Mouse (Mus musculus) mesoderm, embryonic 11.5 days (tissue): ENCODE measurements at regions not wholly inside any gene's neighbourhood (a gene's known extent, or its start where the extent isn't known, plus 50 kb on each side); places are given as distances from the start of the nearest gene placed in this dataset.

ENCODE experiments used
- DNase-seq: peaks from one replicate; pipeline ENCODE4 v3.0.0-alpha.2; 2012; ENCODE audit warnings: low read depth, low spot score

DNA sequence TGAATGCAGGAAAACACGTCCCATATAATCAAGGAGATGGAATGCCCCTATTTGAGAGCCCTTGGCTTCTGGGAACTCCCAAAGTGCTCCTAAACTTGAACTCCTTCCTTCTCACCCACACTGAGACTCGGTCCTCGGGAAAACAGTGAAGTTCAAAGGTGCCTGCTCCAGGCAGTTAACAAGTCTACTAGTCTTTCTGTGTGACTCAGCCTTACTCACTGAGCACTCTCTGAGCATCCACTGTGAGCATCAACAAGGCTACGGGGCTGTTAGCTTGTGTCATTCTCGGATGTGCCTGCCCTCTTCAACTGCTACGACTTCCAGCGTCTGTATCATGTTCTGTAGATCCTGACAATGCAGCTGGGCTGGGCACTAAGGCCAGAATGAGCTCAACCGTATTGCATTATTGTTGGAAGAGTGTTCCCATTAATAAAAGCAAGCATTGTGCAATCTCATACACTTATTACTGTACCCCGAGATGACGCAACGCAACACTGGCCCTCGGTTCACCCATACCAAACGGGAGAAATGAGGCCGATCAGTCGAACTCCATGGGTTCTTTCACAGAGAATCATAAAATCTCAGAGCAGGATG, 96.1 kb upstream of the Egr2 start:
- DNase-seq, result no peak

DNA sequence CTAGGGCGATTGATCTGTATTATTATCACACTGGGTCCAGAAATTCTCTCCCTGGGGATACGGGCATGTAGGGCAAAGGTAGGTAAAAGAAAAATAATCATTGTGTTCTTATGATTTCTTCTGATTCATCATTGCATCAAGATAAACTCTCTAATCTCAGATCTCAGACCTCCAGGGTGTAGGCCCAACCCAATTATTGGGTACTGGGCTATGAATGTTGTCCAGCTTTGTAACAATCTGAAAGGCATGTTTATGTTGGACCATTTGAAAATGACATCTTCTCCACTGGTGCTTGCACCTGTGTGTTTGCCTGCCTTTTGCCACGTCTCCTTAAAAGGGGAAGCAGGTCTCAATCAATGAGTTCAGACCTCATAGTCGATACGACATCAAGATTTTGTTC, 95.4 kb upstream of the Egr2 start:
- DNase-seq, result no peak

DNA sequence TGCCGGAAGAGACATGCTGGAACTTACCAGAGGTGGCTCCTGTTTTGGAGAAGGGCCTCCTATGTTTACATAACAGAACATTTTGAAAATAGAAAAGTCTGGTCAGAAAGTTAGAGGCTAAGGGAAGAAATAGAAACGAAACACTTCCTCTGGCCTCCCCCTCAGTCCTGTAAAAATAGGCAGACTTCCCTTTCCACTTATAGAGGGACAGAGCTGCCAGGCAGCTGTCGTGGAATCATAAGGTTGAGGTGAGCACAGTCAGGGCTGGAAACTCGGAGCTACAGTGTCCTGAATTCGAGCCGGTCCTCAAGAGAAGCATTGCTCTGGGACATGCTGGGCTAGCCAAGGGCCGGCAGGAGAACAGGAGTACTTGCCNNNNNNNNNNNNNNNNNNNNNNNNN, 94.0 kb upstream of the Egr2 start:
- no peak for DNase-seq

DNA sequence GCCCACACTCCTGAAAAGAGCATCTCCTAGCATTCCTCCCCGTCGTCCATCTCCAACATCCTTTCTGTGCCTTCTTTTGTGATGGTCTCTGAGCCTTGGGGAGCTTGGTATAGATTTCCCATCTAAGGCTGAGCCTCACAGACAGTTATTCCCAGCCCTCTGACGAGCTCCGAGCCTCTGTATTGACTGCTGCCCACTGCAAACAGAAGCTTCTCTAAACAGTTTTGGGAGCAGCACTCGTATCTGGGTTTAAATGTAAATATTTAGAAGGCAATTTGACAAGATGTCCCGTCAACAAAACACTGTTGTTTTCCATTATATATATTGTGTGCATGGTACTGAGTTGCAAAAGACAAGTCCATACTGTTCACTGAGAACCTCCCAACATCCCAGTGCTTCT, 86.4 kb upstream of the Egr2 start:
- DNase-seq, result no peak

DNA sequence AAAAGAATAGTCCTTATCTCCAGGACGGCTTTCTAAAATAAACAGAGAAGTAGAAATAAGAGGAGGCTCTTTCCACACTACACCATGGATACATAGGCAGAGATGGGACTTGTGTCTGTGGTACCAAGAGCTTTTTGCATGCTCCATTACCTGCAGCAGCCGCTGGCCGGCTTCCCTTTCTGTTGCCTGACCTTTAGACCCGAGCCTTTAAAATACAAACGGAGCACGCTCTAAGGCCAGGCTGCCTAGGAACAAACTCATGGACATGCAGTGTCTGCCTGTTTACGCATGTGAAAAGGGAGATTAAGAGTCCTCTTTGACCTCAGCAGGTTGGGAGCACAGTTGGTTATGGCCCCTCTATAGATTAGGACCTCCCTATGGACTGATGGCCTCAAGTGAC, 81.1 kb upstream of the Egr2 start:
- DNase-seq, result peak; percentile 9

DNA sequence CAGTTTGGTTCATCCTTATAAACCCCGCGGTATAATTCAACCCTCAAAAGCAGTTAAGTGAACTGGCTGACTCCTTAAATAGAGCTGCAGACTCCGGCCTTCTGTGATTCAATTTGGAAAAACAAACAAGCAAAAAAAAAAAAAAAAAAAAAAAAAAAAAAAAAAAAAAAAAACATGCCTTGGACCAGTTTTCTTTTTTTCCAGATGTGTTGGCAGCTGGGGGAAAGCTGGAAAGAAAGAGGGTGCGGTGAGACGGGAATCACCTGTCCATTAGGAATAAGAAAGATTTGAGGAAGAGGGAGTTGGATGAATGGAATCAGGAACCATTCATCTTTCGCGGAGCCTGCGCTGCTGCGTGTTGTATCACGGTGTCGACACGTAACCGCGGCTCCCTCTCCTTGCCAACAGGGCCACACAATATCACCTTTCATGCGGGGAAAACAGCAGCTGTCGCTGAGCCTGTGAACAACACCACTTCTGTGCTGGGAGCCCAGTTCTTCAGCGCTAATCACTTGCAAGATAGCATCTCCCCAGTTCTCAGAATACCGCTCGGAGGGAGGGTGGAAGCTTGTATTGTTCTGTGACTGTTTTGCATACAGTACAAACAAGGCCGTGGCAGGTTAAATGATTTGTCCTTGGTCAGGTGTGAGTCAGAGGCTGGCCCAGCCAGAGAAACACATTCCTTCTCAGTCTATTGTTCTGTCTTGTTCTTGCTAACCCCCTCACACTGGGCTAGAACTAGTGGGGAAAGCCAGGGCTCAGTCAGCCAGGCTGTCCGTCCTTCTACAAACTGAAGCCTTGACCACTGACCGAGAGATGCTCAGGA, 76.6 kb upstream of the Egr2 start:
- peak; percentile 17 for DNase-seq

DNA sequence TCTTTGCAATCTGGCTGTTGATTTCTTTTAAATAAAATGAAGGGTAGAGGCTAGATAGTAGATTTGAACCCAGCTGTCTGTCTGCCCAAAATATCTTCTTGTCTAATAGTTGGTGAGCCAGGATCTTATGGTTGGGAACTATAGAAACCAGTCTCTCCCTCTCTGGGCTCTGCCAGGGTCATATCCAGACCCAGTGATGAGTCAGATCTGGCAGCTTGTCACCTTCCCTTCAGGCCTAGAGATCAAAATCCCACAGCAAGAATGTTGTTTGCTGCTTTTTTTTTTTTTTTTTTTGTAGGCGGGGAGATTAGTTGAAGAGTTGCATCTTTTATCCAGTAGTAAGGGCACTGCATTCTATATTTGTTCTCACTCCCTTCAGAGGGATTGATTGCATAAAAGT, 74.0 kb upstream of the Egr2 start:
- no peak for DNase-seq

DNA sequence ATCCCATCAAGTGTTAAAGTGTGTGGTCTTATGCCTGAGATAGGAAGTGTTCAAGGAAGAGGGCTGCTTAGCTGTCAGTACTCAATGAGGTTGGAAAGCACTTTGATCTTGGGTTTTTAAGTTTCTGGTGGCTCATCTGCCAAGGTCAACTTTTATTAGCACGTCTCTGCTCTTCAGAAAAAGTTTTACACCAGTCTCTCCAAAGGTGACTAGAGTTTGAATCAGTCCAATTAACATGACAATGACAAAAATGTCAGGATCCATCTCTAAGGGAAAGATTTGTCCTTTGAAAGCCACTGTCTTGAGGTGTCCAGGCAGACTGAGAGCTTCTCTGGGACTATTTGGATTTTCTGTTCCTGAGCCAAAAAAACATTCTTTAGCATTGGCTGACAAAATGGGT, 73.4 kb upstream of the Egr2 start:
- DNase-seq, result no peak

DNA sequence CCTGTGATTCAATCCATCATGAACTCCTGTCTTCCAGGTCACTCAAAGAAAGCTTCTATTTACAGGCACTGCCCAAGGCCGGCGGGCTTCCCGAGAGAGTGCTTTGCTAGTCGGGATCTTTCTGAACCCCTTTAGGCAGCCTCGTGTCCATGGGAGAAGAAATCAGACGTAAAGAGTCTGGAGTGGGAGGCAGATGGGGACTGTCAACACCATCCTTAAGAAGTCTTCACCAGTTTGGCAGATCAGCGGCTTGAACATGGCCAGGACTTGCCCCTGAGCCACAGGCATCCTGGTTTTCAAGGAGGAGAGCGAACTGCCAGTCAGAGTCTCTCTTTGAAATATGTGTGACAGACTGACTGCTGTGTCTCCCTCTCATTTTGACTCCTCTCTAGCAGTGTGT, 66.6 kb upstream of the Egr2 start:
- no peak for DNase-seq

DNA sequence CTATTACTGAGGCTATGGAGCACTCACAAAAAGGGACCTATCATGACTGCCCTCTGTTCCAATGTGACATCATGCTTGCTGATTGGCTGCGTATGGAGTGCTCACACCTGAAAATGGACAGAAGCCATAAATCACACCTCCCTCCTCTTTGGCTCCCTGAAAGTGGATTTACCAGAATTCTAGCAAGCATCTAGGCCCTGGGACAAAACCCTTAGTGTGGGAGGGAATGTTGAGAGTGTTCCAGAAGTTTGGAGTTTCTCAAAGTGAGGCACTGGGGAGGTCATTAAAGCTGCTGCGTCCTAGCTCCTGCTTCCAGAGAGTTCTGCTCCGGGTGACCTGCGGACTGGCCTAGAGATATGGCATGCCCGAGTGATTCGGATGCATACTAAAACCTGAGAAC, 62.3 kb upstream of the Egr2 start:
- no peak for DNase-seq

DNA sequence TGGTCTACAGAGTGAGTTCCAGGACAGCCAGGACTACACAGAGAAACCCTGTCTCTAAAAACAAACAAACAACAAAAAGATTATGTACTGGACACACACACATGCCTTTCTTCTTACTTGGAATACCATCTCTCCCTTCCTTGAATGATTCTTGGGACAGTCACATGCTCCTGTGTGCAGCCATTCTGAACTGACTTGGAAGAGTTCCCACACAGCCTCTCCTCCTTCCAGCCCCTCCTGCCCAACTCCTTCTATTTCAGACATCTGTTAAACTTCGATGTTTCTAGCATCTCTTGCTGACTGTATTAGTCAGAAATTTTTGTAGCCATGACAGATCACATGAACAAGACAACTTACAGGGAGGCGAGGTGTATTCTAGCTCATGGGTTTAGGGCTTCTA, 60.9 kb upstream of the Egr2 start:
- DNase-seq, result no peak

DNA sequence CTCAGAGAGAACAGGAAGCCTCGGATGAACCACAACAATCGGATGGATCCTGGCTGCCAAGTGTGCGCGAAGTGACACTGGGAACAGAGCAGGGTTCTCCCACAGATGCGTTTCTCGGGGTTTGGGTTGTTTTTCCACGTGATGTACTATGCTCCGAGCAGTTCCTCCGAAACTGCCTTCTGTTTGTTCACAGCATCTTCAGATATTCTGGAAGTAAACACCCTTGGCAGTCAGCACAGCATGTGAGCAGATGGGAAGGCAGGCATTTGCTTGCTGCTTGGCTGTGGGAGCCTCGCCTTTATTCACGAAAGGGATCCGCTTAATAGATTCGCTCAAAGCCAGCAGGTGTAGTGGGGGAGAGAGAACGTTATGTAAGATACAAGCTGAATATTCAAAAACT, 53.0 kb upstream of the Egr2 start:
- no peak for DNase-seq

DNA sequence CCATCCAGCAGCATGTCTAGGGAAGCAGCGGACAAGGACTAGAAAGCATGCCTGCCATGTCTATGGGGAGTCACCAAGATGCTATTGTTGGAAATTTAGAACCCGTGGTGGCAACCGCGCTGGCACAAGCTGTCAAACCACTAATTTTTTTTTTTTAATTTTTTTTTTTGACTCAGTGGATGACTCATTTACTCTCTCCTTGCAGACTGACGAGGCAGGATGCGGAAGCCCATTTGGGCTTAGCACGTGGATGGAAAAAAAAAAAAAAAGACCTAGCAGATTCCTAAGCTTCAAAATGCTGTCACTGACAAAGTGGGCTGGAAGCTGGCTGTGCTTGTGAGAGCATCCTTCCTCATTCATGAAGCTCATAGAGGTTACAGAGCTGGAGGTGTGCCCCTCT, 51.9 kb upstream of the Egr2 start:
- no peak for DNase-seq

DNA sequence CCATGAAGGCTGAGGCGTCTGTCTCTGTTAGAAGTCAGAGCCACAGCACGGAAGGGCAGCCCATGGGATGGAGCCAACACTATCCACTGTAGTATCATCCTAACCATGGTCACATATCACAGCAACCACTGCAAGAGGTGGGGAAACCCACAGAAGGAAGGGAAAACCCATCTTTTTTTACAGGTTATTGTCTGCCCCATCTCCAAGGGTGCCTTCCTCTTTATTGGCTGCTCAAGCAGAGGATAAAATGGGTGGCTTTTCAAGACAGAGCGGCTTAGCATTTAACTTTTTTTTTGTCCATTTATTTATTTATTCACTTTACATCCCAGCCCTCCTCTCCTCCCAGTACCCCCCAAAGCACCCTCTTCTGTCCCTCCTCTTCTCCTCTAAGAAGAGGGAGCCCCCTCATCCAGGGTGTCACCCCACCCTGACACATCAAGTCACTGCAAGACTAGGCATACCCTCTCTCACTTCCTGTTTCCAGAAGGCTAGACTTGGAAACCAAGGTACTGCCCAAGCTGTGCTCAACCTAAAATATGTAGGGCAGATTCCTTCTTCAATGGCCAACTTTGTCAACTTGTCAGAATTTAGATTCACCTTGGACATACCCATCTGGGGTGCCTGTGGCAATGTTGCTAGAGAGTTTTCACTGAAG, 51.1 kb upstream of the Egr2 start:
- no peak for DNase-seq
